Mouse (Mus musculus) mouse embryonic stem cell (cell line): ENCODE measurements around the gene Gm973.

Source experiments
- in situ Hi-C, 2 experiments: fragments of 300-500 bp; cut with MboI; formaldehyde crosslinking; loops; 1 replicate in 1 of 2; 3 replicates in 1 of 2; pipeline ENCODE4 v1.14.3; 2019 to 2020; ENCODE audit warnings: low sequenced_read_pairs in 2 of 2, low pct_unique_long_range_greater_than_20kb in 1 of 2, mixed read lengths in 1 of 2; ENCODE audit not compliant: unreplicated experiment in 1 of 2

Gm973 gene

GRCm38 (mm10) chr1:59516026-59516917 is at the start of gene Gm973:
Gene Gm973, plus strand, starts transcription at chr1:59516264.
- in situ Hi-C loops: no loop called here

DNA sequence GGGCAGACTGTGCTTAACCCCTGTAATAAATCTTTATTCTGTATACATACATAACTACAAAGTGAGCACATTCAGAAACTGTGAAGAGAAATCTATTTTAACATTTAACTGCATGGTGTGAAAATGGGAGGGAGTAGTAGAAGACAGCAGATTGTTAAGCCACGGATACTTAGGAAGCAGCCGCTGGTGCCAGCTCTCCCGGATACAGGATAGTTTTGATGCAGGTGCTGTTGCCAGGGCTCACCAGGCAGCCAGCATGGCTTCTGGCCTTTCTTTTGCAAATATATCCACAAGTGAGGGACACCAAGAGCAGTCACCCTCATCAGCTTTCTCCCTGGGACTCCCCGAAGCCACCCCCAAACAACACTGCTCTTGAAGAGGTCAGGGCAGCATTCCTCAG is 46.9 kb upstream of the Gm973 start:
- in situ Hi-C loops: no loop called here

GRCm38 (mm10) chr1:59470766-59471165 is 45.3 kb upstream of the Gm973 start:
- in situ Hi-C loops: no loop called here

GRCm38 (mm10) chr1:59472368-59473180 is 43.5 kb upstream of the Gm973 start:
- in situ Hi-C loops: no loop called here

DNA sequence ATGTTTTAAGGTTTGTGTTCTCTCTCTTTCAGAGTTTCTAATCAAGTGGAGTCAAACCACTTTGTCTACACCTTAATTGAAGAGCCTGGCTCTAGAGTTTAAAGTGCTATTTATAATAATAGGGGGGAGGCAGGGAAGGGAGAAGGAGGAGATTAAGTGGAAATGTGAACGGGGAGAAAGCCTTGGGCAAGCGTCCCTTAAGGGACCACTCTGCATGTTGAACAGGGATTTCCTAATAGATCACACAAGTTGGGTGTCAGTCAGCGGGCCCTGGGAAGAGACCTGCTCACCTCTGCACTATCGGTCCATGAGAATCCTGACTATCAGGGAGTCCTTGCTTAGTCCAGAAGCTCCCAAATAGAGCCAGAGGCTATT is 42.9 kb upstream of the Gm973 start:
- in situ Hi-C loops: no loop called here

- in situ Hi-C loops: no loop called here
These were observed 40.4 kb upstream of the Gm973 start for GRCm38 (mm10) chr1:59475618-59476017.

- in situ Hi-C loops: no loop called here
These were observed 37.2 kb upstream of the Gm973 start for GRCm38 (mm10) chr1:59478911-59479310.

DNA sequence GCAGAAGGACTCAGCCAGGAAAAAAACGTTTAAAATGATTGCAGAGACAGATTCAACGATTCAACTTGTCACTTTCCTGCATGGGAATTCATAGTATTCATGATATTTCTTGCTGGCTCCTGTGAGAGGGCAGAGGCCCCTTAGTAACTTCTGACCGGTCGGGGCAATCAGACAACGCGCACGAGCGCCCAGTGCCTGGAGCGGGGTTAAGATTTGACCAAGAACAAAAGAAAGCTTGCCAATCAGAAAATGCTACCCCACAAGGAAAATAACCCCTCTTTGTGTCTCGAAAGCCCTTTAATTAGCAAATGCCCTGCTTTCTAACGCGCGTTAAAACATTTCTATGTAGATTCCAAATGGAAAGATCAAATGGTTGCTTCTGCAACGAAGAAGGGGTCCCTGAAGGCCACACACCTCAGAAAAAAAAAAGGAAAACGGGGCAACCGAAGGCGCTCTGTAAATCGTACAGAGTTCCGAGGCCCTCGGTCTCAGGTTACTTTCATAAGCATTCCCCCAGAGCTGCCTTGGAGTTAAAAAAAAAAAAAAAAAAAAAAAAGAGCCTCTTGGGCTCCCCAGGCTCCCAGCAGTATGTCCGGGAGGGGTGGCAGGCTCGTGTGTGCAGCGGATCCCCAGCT is 35.1 kb upstream of the Gm973 start:
- in situ Hi-C loops: no loop called here

GRCm38 (mm10) chr1:59481456-59482291 is 34.4 kb upstream of the Gm973 start:
- in situ Hi-C loops: no loop called here

GRCm38 (mm10) chr1:59482331-59482695 is 33.8 kb upstream of the Gm973 start, which contains the start of gene Fzd7:
Gene Fzd7, plus strand, starts transcription at chr1:59482424.
- in situ Hi-C loops: no loop called here

DNA sequence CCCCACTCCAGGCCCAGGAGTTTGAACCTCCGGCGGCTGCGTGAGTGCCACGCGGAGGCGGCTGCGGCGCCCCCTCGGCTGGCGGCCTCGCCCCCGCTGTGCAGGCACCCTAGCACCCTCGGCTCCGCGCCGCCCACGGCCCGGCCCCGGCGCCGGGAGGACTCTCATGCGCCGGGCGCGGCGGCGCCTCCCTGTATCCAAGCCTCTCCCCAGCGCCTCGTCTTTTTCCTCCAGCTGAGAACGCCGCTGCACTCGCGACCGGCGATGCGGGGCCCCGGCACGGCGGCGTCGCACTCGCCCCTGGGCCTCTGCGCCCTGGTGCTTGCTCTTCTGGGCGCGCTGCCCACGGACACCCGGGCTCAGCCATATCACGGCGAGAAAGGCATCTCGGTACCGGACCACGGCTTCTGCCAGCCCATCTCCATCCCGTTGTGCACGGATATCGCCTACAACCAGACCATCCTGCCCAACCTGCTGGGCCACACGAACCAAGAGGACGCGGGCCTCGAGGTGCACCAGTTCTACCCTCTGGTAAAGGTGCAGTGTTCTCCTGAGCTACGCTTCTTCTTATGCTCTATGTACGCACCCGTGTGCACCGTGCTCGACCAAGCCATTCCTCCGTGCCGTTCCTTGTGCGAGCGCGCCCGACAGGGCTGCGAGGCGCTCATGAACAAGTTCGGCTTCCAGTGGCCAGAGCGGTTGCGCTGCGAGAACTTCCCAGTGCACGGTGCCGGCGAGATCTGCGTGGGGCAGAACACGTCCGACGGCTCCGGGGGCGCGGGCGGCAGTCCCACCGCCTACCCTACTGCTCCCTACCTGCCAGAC is 33.2 kb upstream of the Gm973 start:
- in situ Hi-C loops: no loop called here

GRCm38 (mm10) chr1:59483521-59484245 is 32.4 kb upstream of the Gm973 start:
- in situ Hi-C loops: no loop called here

DNA sequence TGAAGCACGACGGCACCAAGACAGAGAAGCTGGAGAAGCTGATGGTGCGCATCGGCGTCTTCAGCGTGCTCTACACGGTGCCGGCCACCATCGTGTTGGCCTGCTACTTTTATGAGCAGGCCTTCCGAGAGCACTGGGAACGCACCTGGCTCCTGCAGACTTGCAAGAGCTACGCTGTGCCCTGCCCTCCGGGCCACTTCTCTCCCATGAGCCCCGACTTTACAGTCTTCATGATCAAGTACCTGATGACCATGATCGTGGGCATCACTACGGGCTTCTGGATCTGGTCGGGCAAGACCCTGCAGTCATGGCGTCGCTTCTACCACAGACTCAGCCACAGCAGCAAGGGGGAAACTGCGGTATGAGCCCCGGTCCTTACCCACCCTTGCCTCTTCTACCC is 31.8 kb upstream of the Gm973 start:
- in situ Hi-C loops: no loop called here

- in situ Hi-C loops: no loop called here
These were observed 31.0 kb upstream of the Gm973 start for GRCm38 (mm10) chr1:59484791-59485785.

DNA sequence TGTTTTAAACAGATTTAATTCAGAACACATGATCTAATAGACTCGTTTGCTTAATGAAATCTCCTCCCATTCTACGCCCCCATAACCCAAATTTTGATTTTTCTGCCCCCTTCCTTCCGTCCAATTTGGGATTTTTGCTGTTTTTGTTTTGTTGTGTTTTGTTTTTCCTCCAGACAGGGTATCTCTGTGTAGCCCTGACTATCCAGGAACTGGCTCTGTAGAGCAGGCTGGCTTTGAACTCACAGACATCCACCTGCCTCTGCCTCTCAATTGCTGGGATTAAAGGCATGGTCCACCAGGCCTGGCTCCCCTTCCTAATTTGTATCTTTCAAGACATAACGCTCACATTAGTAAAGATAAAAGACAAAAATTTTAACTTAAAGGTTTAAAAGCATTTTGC is 30.3 kb upstream of the Gm973 start:
- in situ Hi-C loops: no loop called here

GRCm38 (mm10) chr1:59487651-59488051 is 28.4 kb upstream of the Gm973 start:
- in situ Hi-C loops: no loop called here
